Mouse (Mus musculus): ENCODE measurements around the gene Atp7b. TPM values are rescaled to one million over a fixed set of nuclear protein-coding genes. Genes with fewer than 3 reads are reported as not detected.

The Atp7b gene
- polyA plus RNA-seq, 1 experiment from 2014 or later: 1.4 TPM

DNA sequence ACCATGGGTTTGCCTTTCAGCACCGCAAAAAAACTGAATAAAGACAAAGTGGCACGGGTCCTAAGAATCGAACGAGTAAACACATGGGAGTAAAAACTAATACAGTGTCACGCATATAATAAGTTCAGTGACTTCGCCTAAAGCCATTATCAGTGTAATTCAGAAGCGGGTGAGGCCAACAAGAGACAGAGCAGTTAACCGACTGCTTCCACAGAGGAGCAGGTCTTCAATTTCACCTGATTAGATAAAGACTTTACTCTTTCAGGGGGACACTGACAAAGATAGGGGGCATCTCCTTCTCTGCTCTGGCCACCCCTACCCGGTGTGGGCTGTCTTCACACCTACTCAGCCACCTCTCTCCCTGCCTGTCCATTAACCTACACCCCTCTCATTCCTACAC is 1.7 kb downstream of the Atp7b start:
- 0 out of 2 replicates have a peak, but pooled peaks cover 2% of the 10 kb centered on the region for H3K27me3 ChIP-seq (ENCODE audit: control insufficient read depth, insufficient read depth, low read length)
- H3K4me1 ChIP-seq (ENCODE audit: control insufficient read depth, insufficient read depth, low read length): peaks cover 9% of the 10 kb centered on the region
- no peak overlapping the region for H3K27ac ChIP-seq (ENCODE audit: low read depth, low read length)
- H3K9ac ChIP-seq (replicated peaks; ENCODE audit: low read depth, low read length): no peak overlapping the region
- no peak overlapping the region for H3K4me3 ChIP-seq (ENCODE audit: low read depth, low read length)
- no peaks in the 10 kb centered on the region for H3K36me3 ChIP-seq (ENCODE audit: control insufficient read depth, insufficient read depth, low read length)
- no peak for ATAC-seq (ENCODE audit: low read depth)
- no peaks in the 10 kb centered on the region for H3K9me3 ChIP-seq (ENCODE audit: control insufficient read depth, low read length)
- 84% methylated on average over 9 of the region's 9 CpGs for WGBS
- H3K4me2 ChIP-seq (ENCODE audit: low read depth, low read length): no peak overlapping the region

GRCm38 (mm10) chr8:22056850-22057249 is 3.3 kb downstream of the Atp7b start:
- no peak overlapping the region for H3K4me2 ChIP-seq (ENCODE audit: low read depth, low read length)
- no peak overlapping the region for H3K9ac ChIP-seq (replicated peaks; ENCODE audit: low read depth, low read length)
- H3K9me3 ChIP-seq (ENCODE audit: control insufficient read depth, low read length): no peaks in the 10 kb centered on the region
- peaks cover 9% of the 10 kb centered on the region for H3K4me1 ChIP-seq (ENCODE audit: control insufficient read depth, insufficient read depth, low read length)
- H3K36me3 ChIP-seq (ENCODE audit: control insufficient read depth, insufficient read depth, low read length): no peaks in the 10 kb centered on the region
- 79% methylated on average over 3 of the region's 3 CpGs for WGBS
- 0 out of 2 replicates have a peak, but pooled peaks cover 2% of the 10 kb centered on the region for H3K27me3 ChIP-seq (ENCODE audit: control insufficient read depth, insufficient read depth, low read length)
- H3K4me3 ChIP-seq (ENCODE audit: low read depth, low read length): no peak overlapping the region
- H3K27ac ChIP-seq (ENCODE audit: low read depth, low read length): no peak overlapping the region
- ATAC-seq (ENCODE audit: low read depth): no peak

DNA sequence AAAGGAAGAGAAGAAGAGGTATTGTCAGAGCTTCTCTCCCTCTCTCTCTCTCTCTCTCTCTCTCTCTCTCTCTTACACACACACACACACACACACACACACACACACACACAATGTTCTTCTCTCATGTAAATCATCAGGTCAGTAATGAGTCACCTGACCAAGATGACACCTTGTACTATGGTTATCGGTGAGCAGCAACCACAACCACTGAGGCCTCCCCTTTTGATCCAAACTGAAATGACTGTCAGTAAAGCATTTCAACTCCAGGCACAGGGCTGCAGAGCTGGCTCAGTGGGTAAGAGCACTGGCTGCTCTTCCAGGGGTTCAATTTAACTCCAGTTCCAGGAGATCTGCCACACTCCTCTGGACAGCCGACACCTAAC is 4.6 kb downstream of the Atp7b start:
- Histone ChIP-seq H3K36me3 (ENCODE audit: control insufficient read depth, insufficient read depth, low read length) (no peaks in the 10 kb centered on the region), H3K4me1 (ENCODE audit: control insufficient read depth, insufficient read depth, low read length) (peaks cover 5% of the 10 kb centered on the region; the same call in 1 of the 2 replicates), H3K4me2 (ENCODE audit: low read depth, low read length) (no peak overlapping the region), H3K27ac (ENCODE audit: low read depth, low read length) (no peak overlapping the region), H3K4me3 (ENCODE audit: low read depth, low read length) (no peak overlapping the region), H3K9ac (replicated peaks; ENCODE audit: low read depth, low read length) (no peak overlapping the region), H3K9me3 (ENCODE audit: control insufficient read depth, low read length) (no peaks in the 10 kb centered on the region), H3K27me3 (ENCODE audit: control insufficient read depth, insufficient read depth, low read length) (0 out of 2 replicates have a peak, but pooled peaks cover 2% of the 10 kb centered on the region)
- WGBS: 96% methylated on average over 2 of the region's 2 CpGs
- no peak for ATAC-seq (ENCODE audit: low read depth)

DNA sequence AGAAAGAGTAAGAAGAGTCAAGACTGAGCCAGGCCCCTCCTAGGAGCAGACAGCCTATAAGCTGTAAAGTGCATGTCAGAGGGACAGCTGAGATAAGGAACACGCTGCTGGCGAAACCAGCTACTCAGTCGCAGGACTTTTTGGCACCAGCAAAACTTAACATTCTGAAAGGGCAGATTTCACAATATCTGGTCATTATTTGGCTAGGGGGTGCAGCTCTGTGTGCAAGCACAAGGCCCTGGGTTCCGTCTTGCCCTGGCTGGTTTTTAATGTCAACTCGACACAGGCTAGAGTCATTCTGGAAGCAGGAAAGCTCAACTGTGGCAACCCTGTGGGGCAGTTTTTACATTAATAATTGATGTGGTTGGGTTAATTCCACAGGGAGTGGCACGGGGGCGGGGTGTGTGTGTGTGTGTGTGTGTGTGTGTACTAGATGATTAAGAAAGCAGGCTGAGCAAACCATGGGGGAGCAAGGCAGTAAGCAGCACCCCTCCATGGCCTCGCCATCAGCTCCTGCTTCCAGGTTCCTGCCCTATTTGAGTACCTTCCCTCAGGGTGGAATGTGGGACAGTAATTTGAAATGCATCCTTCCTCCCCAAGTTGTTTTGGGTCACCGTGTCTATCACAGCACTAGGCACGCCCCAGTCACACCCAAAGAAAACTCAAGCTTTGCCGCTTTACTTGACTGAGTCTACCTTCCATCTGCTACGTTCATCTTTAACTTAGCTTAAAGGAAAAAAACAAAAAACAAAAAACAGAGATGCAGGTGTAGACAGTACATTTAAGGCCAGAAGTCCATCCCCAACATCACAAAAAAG is 5.2 kb downstream of the Atp7b start:
- no peak overlapping the region for H3K4me2 ChIP-seq (ENCODE audit: low read depth, low read length)
- H3K9me3 ChIP-seq (ENCODE audit: control insufficient read depth, low read length): no peaks in the 10 kb centered on the region
- H3K27ac ChIP-seq (ENCODE audit: low read depth, low read length): no peak overlapping the region
- no peak overlapping the region for H3K9ac ChIP-seq (replicated peaks; ENCODE audit: low read depth, low read length)
- H3K27me3 ChIP-seq (ENCODE audit: control insufficient read depth, insufficient read depth, low read length): 0 out of 2 replicates have a peak, but pooled peaks cover 2% of the 10 kb centered on the region
- no peaks in the 10 kb centered on the region for H3K36me3 ChIP-seq (ENCODE audit: control insufficient read depth, insufficient read depth, low read length)
- no peak for ATAC-seq (ENCODE audit: low read depth)
- peaks cover 5% of the 10 kb centered on the region; the same call in 1 of the 2 replicates for H3K4me1 ChIP-seq (ENCODE audit: control insufficient read depth, insufficient read depth, low read length)
- H3K4me3 ChIP-seq (ENCODE audit: low read depth, low read length): no peak overlapping the region
- WGBS: 88% methylated on average over 12 of the region's 12 CpGs

DNA sequence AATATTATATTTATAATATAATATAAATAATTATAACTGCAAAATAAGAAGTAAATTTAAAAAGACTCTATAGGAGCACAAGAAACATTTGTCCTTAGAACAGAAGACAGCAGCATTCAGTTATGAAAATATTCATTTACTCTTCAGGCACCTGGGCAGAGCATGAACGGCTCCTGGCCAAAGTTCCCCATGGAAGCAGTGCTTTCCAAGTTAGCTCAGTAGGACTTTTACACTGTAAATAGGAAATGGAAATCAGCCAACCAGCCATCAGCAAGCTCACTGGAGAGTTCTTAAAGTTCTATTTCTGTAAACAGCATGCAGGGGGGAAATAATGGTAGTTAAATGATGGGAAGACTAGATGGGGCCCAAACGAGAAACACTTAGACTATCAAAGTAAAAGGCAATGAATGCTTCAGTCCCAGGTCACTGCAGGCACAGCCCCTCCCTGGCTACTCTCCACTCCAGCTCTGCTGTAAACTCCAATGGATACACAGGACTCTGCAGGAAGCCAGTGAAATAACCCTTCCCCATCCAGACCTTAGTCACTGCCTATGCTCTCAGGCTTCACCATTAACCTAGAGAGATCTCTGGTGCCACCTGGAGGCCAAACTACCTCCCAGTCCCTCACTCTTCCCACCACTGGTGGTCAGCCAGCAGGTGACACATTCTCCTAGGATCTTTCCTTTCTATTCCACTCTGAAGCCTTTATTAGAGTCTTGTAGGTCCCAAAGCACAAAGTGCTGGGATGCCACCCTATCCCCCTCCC is 12.2 kb downstream of the Atp7b start:
- Histone ChIP-seq H3K4me1 (ENCODE audit: control insufficient read depth, insufficient read depth, low read length) (no peaks in the 10 kb centered on the region), H3K4me2 (ENCODE audit: low read depth, low read length) (no peak overlapping the region), H3K36me3 (ENCODE audit: control insufficient read depth, insufficient read depth, low read length) (no peaks in the 10 kb centered on the region), H3K9me3 (ENCODE audit: control insufficient read depth, low read length) (no peaks in the 10 kb centered on the region), H3K4me3 (ENCODE audit: low read depth, low read length) (no peak overlapping the region), H3K27ac (ENCODE audit: low read depth, low read length) (no peak overlapping the region), H3K27me3 (ENCODE audit: control insufficient read depth, insufficient read depth, low read length) (no peaks in the 10 kb centered on the region), H3K9ac (replicated peaks; ENCODE audit: low read depth, low read length) (no peak overlapping the region)
- WGBS: 44% methylated on average over 2 of the region's 2 CpGs
- ATAC-seq (ENCODE audit: low read depth): peak; percentile 72; the same call in 1 of the 2 replicates

DNA sequence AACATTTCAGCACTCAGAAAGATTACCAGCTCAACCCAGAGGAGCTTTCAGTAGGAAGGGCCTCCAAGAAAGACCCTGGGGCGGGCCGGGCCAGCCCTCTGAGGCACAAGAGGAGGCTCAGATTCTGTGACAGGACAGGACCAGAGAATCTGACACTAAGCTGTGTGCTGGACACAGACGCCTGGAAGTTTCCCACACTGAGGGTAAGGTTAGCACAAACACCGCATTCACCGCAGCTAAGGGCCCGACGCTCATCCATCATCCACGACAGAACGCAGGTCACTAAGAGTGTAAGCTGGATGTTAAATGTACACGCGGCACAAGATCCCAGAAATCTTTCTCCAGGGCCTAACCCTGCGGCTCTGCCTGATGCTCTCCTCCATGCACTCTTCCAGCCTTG is 16.4 kb downstream of the Atp7b start:
- Histone ChIP-seq H3K4me3 (ENCODE audit: low read depth, low read length) (no peak overlapping the region), H3K9me3 (ENCODE audit: control insufficient read depth, low read length) (no peaks in the 10 kb centered on the region), H3K27me3 (ENCODE audit: control insufficient read depth, insufficient read depth, low read length) (no peaks in the 10 kb centered on the region), H3K4me2 (ENCODE audit: low read depth, low read length) (no peak overlapping the region), H3K27ac (ENCODE audit: low read depth, low read length) (no peak overlapping the region), H3K4me1 (ENCODE audit: control insufficient read depth, insufficient read depth, low read length) (no peaks in the 10 kb centered on the region), H3K9ac (replicated peaks; ENCODE audit: low read depth, low read length) (no peak overlapping the region), H3K36me3 (ENCODE audit: control insufficient read depth, insufficient read depth, low read length) (no peaks in the 10 kb centered on the region)
- ATAC-seq (ENCODE audit: low read depth): no peak
- 42% methylated on average over 12 of the region's 12 CpGs for WGBS

GRCm38 (mm10) chr8:22042515-22042914 is 17.6 kb downstream of the Atp7b start:
- Histone ChIP-seq H3K9ac (replicated peaks; ENCODE audit: low read depth, low read length) (no peak overlapping the region), H3K4me2 (ENCODE audit: low read depth, low read length) (no peak overlapping the region), H3K27ac (ENCODE audit: low read depth, low read length) (no peak overlapping the region), H3K36me3 (ENCODE audit: control insufficient read depth, insufficient read depth, low read length) (no peaks in the 10 kb centered on the region), H3K4me1 (ENCODE audit: control insufficient read depth, insufficient read depth, low read length) (no peaks in the 10 kb centered on the region), H3K9me3 (ENCODE audit: control insufficient read depth, low read length) (no peaks in the 10 kb centered on the region), H3K4me3 (ENCODE audit: low read depth, low read length) (no peak overlapping the region), H3K27me3 (ENCODE audit: control insufficient read depth, insufficient read depth, low read length) (no peaks in the 10 kb centered on the region)
- WGBS: 93% methylated on average over 3 of the region's 3 CpGs
- no peak for ATAC-seq (ENCODE audit: low read depth)

GRCm38 (mm10) chr8:22040153-22040509 is 20.0 kb downstream of the Atp7b start:
- Histone ChIP-seq H3K36me3 (ENCODE audit: control insufficient read depth, insufficient read depth, low read length) (no peaks in the 10 kb centered on the region), H3K27ac (ENCODE audit: low read depth, low read length) (no peak overlapping the region), H3K27me3 (ENCODE audit: control insufficient read depth, insufficient read depth, low read length) (no peaks in the 10 kb centered on the region), H3K4me3 (ENCODE audit: low read depth, low read length) (no peak overlapping the region), H3K4me1 (ENCODE audit: control insufficient read depth, insufficient read depth, low read length) (no peaks in the 10 kb centered on the region), H3K9ac (replicated peaks; ENCODE audit: low read depth, low read length) (no peak overlapping the region), H3K9me3 (ENCODE audit: control insufficient read depth, low read length) (no peaks in the 10 kb centered on the region), H3K4me2 (ENCODE audit: low read depth, low read length) (no peak overlapping the region)
- WGBS: 37% methylated on average over 6 of the region's 6 CpGs
- ATAC-seq (ENCODE audit: low read depth): peak; percentile 25; the same call in 1 of the 2 replicates
